Mouse (Mus musculus) 3T3-L1 (cell line): ENCODE data around the gene Gpr182.
"Not testable (repeated sequence)": the region's sequence is repeated elsewhere in the genome, so short reads cannot be mapped to it uniquely, and the experiment has no call there.

Experiments used
- DNase-seq: peaks from one replicate; pipeline ENCODE4 v3.0.0-alpha.2; 2015; ENCODE audit warnings: low read depth, low spot score

Gpr182 gene

GRCm38 (mm10) chr10:127751548-127751947 is at the start of gene Gpr182:
Gene Gpr182, minus strand, starts transcription at chr10:127751732.
- DNase-seq, result no peak

DNA sequence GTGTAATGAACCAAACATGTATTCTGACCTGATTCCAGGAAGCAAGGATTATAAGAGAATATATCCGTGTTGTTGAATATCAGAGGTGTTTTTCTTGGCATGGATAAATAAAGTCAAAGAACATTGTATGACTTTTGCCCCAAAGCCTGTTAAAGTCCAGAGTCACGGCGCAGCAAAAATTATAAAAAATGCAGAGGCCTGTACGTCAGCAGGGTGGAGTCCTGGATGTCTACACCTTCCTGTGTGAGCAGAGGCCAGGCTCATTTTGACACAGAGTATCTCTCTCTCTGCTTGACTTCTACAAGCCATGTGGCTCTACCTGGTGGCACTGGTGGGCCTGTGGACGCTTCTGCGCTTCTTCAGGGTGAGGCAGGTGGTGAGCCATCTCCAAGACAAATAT is 49.4 kb upstream of the Gpr182 start, which contains the start of gene Rdh16:
Gene Rdh16 (plus strand): TSS at position 262 of the 400 bp plus-strand sequence.
- DNase-seq, result no peak

DNA sequence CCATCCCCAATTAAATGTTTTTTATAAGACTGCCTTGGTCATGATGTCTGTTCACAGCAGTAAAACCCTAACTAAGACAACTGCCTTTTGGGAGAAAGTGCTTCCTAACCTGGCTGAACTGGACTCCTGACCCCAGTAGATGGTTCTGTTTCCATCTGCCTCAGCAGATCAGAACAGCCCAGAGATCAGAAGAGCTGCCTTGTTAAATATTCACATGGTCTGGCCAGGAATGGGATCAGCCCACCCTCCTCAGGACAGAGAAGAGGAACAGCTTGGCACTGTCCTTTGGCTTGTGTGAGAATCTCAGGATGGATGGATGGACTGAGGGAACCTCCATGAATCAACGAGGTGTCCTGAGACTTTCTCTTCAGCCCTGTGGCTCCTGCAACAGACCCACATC is 47.8 kb upstream of the Gpr182 start:
- no peak for DNase-seq

DNA sequence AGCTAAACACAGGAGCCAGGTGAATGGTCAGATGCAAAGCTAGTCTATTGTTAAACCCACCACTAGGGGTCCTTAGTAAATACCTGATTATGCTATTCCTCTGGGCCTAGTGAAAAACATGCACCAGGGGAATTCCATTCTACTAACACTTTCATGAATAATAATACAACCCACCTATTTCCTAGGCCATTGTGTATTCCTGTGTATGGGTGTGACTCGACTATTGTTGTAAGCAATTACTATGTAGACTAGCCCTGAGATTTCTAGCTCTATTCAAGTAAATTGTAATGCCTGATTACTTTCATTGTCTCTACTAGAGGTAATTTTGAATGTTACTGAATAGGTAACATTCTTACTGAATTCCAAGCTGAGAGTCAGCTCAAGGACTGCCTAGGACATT is 33.9 kb upstream of the Gpr182 start:
- DNase-seq, result not testable (repeated sequence)

- DNase-seq, result not testable (repeated sequence)
Measured at GRCm38 (mm10) chr10:127782321-127782720, 30.8 kb upstream of the Gpr182 start.

GRCm38 (mm10) chr10:127776011-127776410 is 24.5 kb upstream of the Gpr182 start, which contains the start of gene Rdh9:
Gene Rdh9, plus strand, starts transcription at chr10:127776386.
- DNase-seq, result no peak

- no peak for DNase-seq
Measured at GRCm38 (mm10) chr10:127766564-127766963, 15.0 kb upstream of the Gpr182 start.

- no peak for DNase-seq
Measured at GRCm38 (mm10) chr10:127763914-127764680, 12.6 kb upstream of the Gpr182 start.

- not testable (repeated sequence) for DNase-seq
Measured at GRCm38 (mm10) chr10:127762926-127763325, 11.4 kb upstream of the Gpr182 start.

DNA sequence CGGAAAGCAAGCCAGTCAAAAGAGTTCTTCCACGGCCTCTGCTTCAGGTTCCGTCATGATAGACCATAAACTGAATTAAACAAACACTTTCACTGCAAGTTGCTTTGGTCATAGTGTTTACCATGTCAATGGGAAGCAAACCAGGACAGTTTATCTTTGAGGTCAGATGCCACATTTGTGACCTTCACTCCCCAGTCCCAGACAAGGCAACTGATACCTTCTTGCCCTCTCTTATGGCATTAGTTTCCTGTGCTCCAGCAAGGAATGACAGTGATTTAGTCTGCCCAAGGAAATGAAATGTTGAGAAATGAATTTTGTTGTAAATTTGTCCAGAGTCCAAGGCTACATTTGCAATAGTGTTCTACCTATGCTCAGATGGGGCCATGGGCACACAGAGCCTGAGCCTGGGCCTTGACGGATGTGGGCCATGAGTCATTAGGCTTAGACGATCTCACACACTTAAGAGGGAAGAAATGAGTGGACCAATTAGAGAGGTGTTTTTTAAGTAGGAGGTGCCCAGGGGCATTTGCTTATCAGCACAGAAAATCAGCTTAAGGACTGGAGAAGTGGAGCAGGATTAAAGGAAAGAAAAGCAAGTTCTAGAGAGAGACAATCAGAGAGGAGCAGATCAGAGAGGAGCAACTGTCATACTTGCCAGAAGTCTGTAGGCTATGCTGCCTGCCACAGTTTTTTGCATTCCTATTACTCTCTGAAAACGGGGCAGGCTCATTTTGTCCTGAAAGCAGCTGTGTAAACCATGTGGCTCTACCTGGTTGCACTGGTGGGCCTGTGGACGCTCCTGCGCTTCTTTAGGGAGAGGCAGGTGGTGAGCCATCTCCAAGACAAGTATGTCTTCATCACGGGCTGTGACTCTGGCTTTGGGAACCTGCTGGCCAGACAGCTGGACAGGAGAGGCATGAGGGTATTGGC is 7.9 kb upstream of the Gpr182 start, which contains the start of the genes Rdh1 and Rdh16f1:
Gene Rdh1 (plus strand): TSS at position 541 of the 930 bp plus-strand sequence.
Gene Rdh16f1 (plus strand): TSS at position 607 of the 930 bp plus-strand sequence.
- DNase-seq, result peak; percentile 20

- DNase-seq, result no peak
Measured at GRCm38 (mm10) chr10:127755770-127756468, 4.4 kb upstream of the Gpr182 start.

DNA sequence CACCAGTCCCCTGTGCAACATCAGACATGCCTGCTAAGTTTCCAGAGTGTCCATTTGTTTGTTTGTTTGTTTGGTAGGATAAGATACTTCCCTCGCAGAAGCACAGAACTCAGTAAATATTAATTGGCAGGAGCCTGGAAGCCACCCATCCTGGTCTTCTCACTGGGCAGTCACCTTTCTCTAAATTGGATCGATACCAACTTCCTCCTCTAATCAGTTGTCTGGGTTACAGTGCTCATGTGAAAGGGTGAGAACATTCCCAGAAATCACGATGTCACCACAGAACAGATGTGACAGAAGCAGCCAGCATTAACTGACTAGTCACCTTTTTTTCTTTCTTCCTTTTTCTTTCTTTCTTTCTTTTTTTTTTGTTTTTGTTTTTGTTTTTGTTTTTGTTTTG is 3.7 kb upstream of the Gpr182 start:
- DNase-seq, result no peak

DNA sequence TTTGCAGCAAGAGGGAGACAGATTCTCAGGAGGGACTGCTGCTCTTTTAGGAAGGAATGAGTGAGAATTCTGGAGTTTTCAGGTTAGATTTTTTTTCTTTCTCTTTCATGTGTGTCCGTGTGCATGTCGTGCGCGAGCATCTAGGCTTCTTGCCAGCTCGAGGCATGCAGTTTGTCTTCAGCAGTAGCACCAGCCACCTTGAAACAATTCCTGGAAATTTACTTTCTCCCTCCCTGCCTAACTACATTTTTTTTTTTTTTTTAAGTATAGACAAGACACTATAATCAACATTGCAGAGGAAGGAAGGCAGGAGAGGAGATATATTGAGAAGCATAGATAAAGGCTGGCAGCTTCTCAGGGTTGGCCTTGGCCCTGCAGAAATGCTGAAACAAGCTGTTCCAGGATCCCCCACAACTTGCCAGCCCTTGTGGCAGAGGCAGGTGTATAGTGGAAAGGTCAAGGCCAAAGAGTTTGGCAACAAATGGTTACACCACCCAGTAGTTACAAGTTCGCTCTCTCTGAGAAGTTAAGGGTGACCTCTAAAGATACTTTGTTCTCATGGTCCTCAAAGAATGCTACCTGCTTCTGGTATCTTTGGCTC is 3.1 kb upstream of the Gpr182 start:
- no peak for DNase-seq

DNA sequence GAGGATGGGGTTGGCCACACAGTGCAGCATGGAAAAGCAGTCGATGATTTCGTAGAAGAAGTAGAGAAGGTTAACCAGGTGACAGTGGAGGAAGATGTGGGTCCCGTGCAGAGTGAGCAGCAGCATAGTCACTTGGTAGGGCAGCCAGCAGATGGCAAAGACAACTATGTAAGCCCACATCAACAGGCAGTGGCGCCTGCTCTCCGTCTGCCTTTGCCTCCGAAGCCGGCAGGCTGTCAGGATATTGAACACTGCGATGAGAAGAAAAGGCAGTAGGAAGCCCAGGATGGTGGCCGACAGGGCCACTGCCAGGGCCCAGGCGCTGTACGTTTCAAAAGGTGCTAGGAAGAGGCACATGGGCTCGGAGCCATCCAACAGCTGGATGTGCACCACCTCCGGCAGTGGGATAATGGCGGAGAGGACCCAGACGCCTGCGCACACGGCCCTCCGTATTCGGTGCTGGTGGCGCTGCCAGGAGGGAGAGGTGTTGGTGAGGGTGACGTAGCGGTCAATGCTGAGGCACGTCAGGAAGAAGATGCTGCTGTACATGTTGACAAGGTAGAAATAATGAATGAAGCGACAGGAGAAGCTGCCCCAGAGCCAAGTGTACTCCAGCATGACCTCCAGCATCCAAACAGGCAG is 1.3 kb downstream of the Gpr182 start:
- DNase-seq, result no peak

DNA sequence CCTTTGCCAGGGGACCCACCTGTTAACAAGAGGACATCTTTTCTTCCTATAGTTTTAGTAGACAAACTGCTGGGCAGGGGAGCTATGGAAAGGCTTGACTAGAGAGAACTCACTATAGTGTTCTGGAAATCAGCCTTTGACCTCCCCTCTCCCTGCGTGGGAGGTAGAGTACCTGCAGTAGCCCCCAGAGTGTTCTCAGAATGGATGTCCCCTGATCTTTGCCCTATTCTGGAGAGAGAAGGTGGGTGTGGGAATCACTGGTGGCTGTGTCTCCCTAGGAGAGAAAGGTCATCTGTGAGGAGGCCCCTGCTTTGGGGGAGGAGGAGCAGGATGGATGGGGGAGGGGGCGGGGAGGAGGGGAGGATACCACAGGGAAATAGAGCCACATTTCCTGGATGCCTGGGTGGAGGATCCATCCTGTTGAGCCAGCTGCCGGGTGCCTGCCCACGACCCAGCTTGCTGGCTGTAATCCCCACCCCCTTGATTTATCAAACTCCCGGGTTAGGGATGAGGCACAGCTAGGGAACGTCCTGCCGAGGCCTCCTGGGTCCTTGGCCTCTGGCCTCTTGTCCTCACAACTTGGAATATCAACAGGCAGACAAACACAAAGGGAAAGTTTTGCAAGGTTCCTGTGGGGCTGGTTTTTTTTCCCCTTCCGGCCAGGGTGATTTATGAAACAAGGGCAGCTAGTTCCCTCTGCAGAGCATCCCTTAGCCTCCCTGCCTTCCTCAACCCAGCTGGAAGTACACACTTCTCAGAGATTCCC is 2.5 kb downstream of the Gpr182 start:
- DNase-seq, result no peak

DNA sequence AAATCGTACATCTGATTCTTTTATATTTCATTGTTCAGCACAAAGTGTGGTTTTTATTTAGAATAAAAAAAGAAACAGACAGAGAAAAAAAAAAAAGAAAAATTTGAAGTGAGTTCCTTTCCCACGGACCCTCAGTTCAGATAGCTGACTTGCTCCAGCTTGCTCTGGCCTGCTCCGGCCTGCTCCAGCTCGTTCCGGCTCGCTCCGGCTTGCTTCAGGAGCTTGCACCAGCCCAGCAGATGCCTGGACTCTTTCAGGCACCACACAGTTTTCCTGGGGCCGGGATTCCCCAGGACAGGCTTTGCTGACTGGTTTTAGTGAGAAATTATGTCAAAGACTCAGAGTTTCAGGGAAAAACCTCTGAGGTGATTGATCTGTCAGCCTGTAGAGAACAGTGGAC is 4.3 kb downstream of the Gpr182 start:
- no peak for DNase-seq

- no peak for DNase-seq
Measured at GRCm38 (mm10) chr10:127745886-127746285, 5.6 kb downstream of the Gpr182 start.

DNA sequence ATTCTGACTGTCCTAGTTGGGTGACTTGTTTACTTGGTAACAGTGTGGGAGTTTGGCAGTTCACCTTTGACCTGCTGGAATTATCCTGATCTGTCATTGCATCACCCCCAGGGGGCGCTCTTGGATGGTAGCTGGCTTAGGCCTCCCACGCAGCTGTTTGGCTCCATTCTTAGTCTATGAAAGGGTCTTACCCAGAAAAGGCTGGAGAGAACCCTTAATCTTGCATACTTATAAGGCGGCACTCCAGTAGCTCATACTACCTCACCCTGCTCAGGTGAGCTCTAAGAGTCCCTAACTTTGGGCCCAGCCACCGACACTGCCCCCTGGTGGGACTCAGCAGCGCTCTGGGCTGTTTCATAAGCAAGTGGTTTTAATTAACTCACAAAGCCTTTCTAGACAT is 6.9 kb downstream of the Gpr182 start:
- peak; percentile 62 for DNase-seq

- DNase-seq, result no peak
Measured at GRCm38 (mm10) chr10:127739661-127740161, 11.8 kb downstream of the Gpr182 start.
